Mouse (Mus musculus): ENCODE data around the gene Rnf181. TPM values are rescaled to one million over a fixed set of nuclear protein-coding genes. Genes with fewer than 3 reads are reported as not detected.
A peak's percentile ranks its signal among the peaks of the same experiment; 100 is the strongest.

Gene Rnf181
- polyA plus RNA-seq, 2 experiments = 42.8 to 68.0 TPM

- no peak for TF ChIP-seq CTCF (IDR thresholded peaks at IDR 0.05; ENCODE audit: low read depth)
- H3K4me3 ChIP-seq (ENCODE audit: insufficient read depth in 1 of 2, low read depth in 2 of 2, low read length in 2 of 2) = no peak overlapping the region
- no peak overlapping the region for H3K9ac ChIP-seq (replicated peaks)
- no peak overlapping the region for H3K4me2 ChIP-seq (ENCODE audit: low read depth)
- ATAC-seq (ENCODE audit: insufficient read depth) (no peak), DNase-seq (ENCODE audit: low read depth in 3 of 3, low spot score in 3 of 3) (no peak)
- no peaks in the 10 kb centered on the region for H3K27me3 ChIP-seq (ENCODE audit: control insufficient read depth, insufficient read depth, low read length)
- H3K9me3 ChIP-seq (ENCODE audit: control insufficient read depth, low read length) = no peaks in the 10 kb centered on the region
- peaks cover 93% of the 10 kb centered on the region for H3K36me3 ChIP-seq (replicated peaks; ENCODE audit: control insufficient read depth, insufficient read depth, low read depth)
- 67% methylated on average over 5 of the region's 5 CpGs for whole genome bisulfite sequencing (ENCODE audit: insufficient replicate concordance)
- no peaks in the 10 kb centered on the region for H3K4me1 ChIP-seq (replicated peaks; ENCODE audit: control insufficient read depth in 2 of 2, insufficient read depth in 2 of 2, low read length in 1 of 2)
- no peak overlapping the region for H3K27ac ChIP-seq
Measured at GRCm38 (mm10) chr6:72333111-72333510, 33.6 kb downstream of the Rnf181 start.

- Histone ChIP-seq H3K4me3 (ENCODE audit: insufficient read depth in 1 of 2, low read depth in 2 of 2, low read length in 2 of 2) (no peak overlapping the region), H3K9ac (replicated peaks) (no peak overlapping the region), H3K27me3 (ENCODE audit: control insufficient read depth, insufficient read depth, low read length) (no peaks in the 10 kb centered on the region), H3K36me3 (replicated peaks; ENCODE audit: control insufficient read depth, insufficient read depth, low read depth) (peaks cover 90% of the 10 kb centered on the region), H3K27ac (no peak overlapping the region), H3K4me1 (replicated peaks; ENCODE audit: control insufficient read depth in 2 of 2, insufficient read depth in 2 of 2, low read length in 1 of 2) (peaks cover 0 to 1% of the 10 kb centered on the region in 2 experiments; a peak in 1 of 4 replicates), H3K4me2 (ENCODE audit: low read depth) (no peak overlapping the region), H3K9me3 (ENCODE audit: control insufficient read depth, low read length) (no peaks in the 10 kb centered on the region)
- 84% methylated on average over 4 of the region's 4 CpGs for WGBS (ENCODE audit: insufficient replicate concordance)
- ATAC-seq (ENCODE audit: insufficient read depth) (no peak), DNase-seq (ENCODE audit: low read depth in 3 of 3, low spot score in 3 of 3) (no peak)
- TF ChIP-seq CTCF (IDR thresholded peaks at IDR 0.05; ENCODE audit: low read depth) (no peak), EP300 (IDR thresholded peaks at IDR 0.05; ENCODE audit: low read depth) (no peak)
Measured at GRCm38 (mm10) chr6:72330133-72330532, 36.6 kb downstream of the Rnf181 start.

GRCm38 (mm10) chr6:72329019-72329418 is 37.7 kb downstream of the Rnf181 start:
- Histone ChIP-seq H3K9ac (replicated peaks) (no peak overlapping the region), H3K4me1 (replicated peaks; ENCODE audit: control insufficient read depth in 2 of 2, insufficient read depth in 2 of 2, low read length in 1 of 2) (peaks cover 7 to 8% of the 10 kb centered on the region in 2 experiments), H3K4me2 (ENCODE audit: low read depth) (no peak overlapping the region), H3K4me3 (ENCODE audit: insufficient read depth in 1 of 2, low read depth in 2 of 2, low read length in 2 of 2) (no peak overlapping the region), H3K27me3 (ENCODE audit: control insufficient read depth, insufficient read depth, low read length) (no peaks in the 10 kb centered on the region), H3K27ac (no peak overlapping the region), H3K9me3 (ENCODE audit: control insufficient read depth, low read length) (no peaks in the 10 kb centered on the region), H3K36me3 (replicated peaks; ENCODE audit: control insufficient read depth, insufficient read depth, low read depth) (peaks cover 91% of the 10 kb centered on the region)
- DNase-seq (ENCODE audit: low read depth in 3 of 3, low spot score in 3 of 3) (no peak), ATAC-seq (ENCODE audit: insufficient read depth) (no peak)
- no peak for TF ChIP-seq CTCF (IDR thresholded peaks at IDR 0.05; ENCODE audit: low read depth)
- no peak for TF ChIP-seq EP300 (IDR thresholded peaks at IDR 0.05; ENCODE audit: low read depth)
- WGBS (ENCODE audit: insufficient replicate concordance) = 89% methylated on average over 5 of the region's 5 CpGs

GRCm38 (mm10) chr6:72326274-72326673 is 40.5 kb downstream of the Rnf181 start:
- 66% methylated on average over 6 of the region's 6 CpGs for WGBS (ENCODE audit: insufficient replicate concordance)
- H3K9me3 ChIP-seq (ENCODE audit: control insufficient read depth, low read length) = no peaks in the 10 kb centered on the region
- no peak overlapping the region for H3K4me2 ChIP-seq (ENCODE audit: low read depth)
- peaks cover 90% of the 10 kb centered on the region for H3K36me3 ChIP-seq (replicated peaks; ENCODE audit: control insufficient read depth, insufficient read depth, low read depth)
- peak; percentile 64 for TF ChIP-seq CTCF (IDR thresholded peaks at IDR 0.05; ENCODE audit: low read depth)
- TF ChIP-seq EP300 (IDR thresholded peaks at IDR 0.05; ENCODE audit: low read depth) = no peak
- DNase-seq (ENCODE audit: low read depth in 3 of 3, low spot score in 3 of 3) = no peak
- peaks cover 13 to 14% of the 10 kb centered on the region in 2 experiments for H3K4me1 ChIP-seq (replicated peaks; ENCODE audit: control insufficient read depth in 2 of 2, insufficient read depth in 2 of 2, low read length in 1 of 2)
- H3K27ac ChIP-seq = no peak overlapping the region
- no peak overlapping the region for H3K4me3 ChIP-seq (ENCODE audit: insufficient read depth in 1 of 2, low read depth in 2 of 2, low read length in 2 of 2)
- H3K27me3 ChIP-seq (ENCODE audit: control insufficient read depth, insufficient read depth, low read length) = no peaks in the 10 kb centered on the region
- no peak overlapping the region for H3K9ac ChIP-seq (replicated peaks)
- no peak for ATAC-seq (ENCODE audit: insufficient read depth)

- Histone ChIP-seq H3K4me3 (ENCODE audit: insufficient read depth in 1 of 2, low read depth in 2 of 2, low read length in 2 of 2) (no peak overlapping the region), H3K9me3 (ENCODE audit: control insufficient read depth, low read length) (no peaks in the 10 kb centered on the region), H3K27me3 (ENCODE audit: control insufficient read depth, insufficient read depth, low read length) (no peaks in the 10 kb centered on the region), H3K36me3 (replicated peaks; ENCODE audit: control insufficient read depth, insufficient read depth, low read depth) (peaks cover 92% of the 10 kb centered on the region), H3K4me2 (ENCODE audit: low read depth) (peak overlapping the region; percentile 41), H3K9ac (replicated peaks) (peak overlapping the region; percentile 23; the same call in 1 of the 2 replicates), H3K4me1 (replicated peaks; ENCODE audit: control insufficient read depth in 2 of 2, insufficient read depth in 2 of 2, low read length in 1 of 2) (peaks cover 13 to 14% of the 10 kb centered on the region in 2 experiments), H3K27ac (peak overlapping the region; percentile 81)
- ATAC-seq (ENCODE audit: insufficient read depth) (peak; percentile 98), DNase-seq (ENCODE audit: low read depth in 3 of 3, low spot score in 3 of 3) (peak in 2 of 3 experiments; percentile 62 to 67)
- 56% methylated on average over 6 of the region's 6 CpGs for WGBS (ENCODE audit: insufficient replicate concordance)
- TF ChIP-seq EP300 (IDR thresholded peaks at IDR 0.05; ENCODE audit: low read depth) (peak; percentile 69), CTCF (IDR thresholded peaks at IDR 0.05; ENCODE audit: low read depth) (no peak)
Measured at GRCm38 (mm10) chr6:72323786-72324508, 42.8 kb downstream of the Rnf181 start.
